Mouse (Mus musculus) olfactory bulb, adult 2 months (tissue): ENCODE data around the gene Mycn.

Experiments
- CTCF ChIP-seq: fragments of 200-500 bp; IDR thresholded peaks from 2 replicates; pipeline ENCODE4 v1.5.1; 2012; ENCODE audit warnings: low read depth, mild to moderate bottlenecking, low read length, moderate library complexity; ENCODE audit not compliant: insufficient read depth
- POLR2A ChIP-seq: fragments of 200-500 bp; IDR thresholded peaks from 2 replicates; pipeline ENCODE4 v1.6.1; 2012; ENCODE audit warnings: mild to moderate bottlenecking, low read depth, low read length, moderate library complexity; ENCODE audit not compliant: insufficient read depth

- TF ChIP-seq CTCF (no peak), POLR2A (no peak)
These were observed 31.2 kb downstream of the Mycn start for GRCm38 (mm10) chr12:12910356-12910979.
